Mouse (Mus musculus) embryonic fibroblast, embryonic 13.5 days (primary cell): Measurements from ENCODE around the gene Upk3b.

Experiments
- CTCF ChIP-seq: IDR thresholded peaks from 2 replicates; pipeline ENCODE4 v1.5.1; 2011; ENCODE audit warnings: mild to moderate bottlenecking, control low read depth, low read length, moderate library complexity, borderline replicate concordance; ENCODE audit not compliant: insufficient read depth
- POLR2A ChIP-seq: IDR thresholded peaks from 2 replicates; pipeline ENCODE4 v1.6.1; 2011; ENCODE audit warnings: low read depth, mild to moderate bottlenecking, control low read depth, low read length, moderate library complexity

DNA sequence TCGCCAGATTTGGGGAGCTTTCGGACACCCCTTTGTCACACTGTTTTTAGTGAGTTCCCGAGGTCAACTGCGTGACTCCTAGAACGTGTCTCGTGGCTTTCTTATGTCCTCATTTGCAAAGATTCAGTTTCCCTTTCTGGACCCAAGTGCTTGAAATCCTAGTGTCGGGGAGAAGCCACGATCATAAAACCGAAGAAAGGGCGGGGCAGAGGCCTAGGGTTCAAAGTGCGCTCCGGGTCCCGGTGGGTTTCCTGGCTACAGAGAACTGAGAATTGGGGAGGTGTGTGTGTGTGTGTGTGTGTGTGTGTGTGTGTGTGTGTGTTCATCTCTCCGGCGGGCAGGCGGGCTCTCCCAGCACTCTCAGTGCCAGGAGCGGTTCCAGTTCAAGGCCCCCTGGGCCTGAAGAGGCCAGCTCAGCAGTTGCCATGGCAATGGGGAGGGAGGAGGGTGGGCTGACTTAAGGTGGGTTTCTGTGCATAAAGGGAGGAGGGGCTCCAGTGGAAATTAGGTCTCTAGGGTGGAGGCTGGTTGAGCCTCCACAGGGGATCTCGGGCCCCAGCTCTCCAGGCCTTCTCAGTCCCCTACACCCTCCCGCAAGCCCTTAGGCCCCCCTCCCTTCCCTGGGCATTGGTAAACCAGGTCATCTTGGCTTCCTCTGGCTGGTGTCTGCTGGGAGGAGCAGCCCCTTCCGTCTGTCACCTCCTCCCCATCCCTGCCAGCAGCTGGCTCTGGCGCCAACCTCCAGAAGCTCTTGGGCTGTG is 46.8 kb downstream of the Upk3b start:
- TF ChIP-seq POLR2A (no peak), CTCF (no peak)
